ENCODE assay signal across 29 mouse cellular contexts in genomic region chr17:67405934-67406333, GRCm38 (mm10). TPM values are rescaled to one million over a fixed set of nuclear protein-coding genes. Genes with fewer than 3 reads are reported as not detected.
A peak's percentile ranks its signal among the peaks of the same experiment; 100 is the strongest.
DNase-seq lines count a peak whose midpoint lies in the region; ATAC-seq and TF ChIP-seq lines count a peak whose summit lies in the region.
"Had no signal": no experiment of that assay in that cellular context is flagged by ENCODE, and none has a peak within 500 bp of the region (broad histone marks: within the 10 kb centered on the region; RNA-seq: fewer than 3 reads in every experiment).

No protein-coding gene starts in this region.

- no peak overlapping the region for H3K4me2 ChIP-seq in midbrain, embryonic 15.5 days
- no peak overlapping the region for H3K4me2 ChIP-seq in hindbrain, embryonic 12.5 days (replicated peaks)
- H3K4me2 ChIP-seq: embryonic facial prominence, embryonic 13.5 days; embryonic facial prominence, embryonic 15.5 days; forebrain, embryonic 12.5 days had no signal

- no peaks in the 10 kb centered on the region for H3K27me3 ChIP-seq in midbrain, embryonic 15.5 days (replicated peaks)
- H3K27me3 ChIP-seq in midbrain, embryonic 10.5 days (ENCODE audit: low read depth, poor library complexity, severe bottlenecking) = no peaks in the 10 kb centered on the region
- H3K27me3 ChIP-seq in hindbrain, embryonic 12.5 days = no peaks in the 10 kb centered on the region
- H3K27me3 ChIP-seq: CH12.LX; embryonic facial prominence, embryonic 13.5 days; embryonic facial prominence, embryonic 15.5 days; forebrain, embryonic 12.5 days had no signal

- no peaks in the 10 kb centered on the region for H3K9me3 ChIP-seq in midbrain, embryonic 15.5 days
- H3K9me3 ChIP-seq in midbrain, embryonic 10.5 days (replicated peaks) = no peaks in the 10 kb centered on the region
- H3K9me3 ChIP-seq in hindbrain, embryonic 12.5 days (replicated peaks) = no peaks in the 10 kb centered on the region
- H3K9me3 ChIP-seq: embryonic facial prominence, embryonic 13.5 days; embryonic facial prominence, embryonic 15.5 days; forebrain, embryonic 10.5 days; forebrain, embryonic 12.5 days had no signal

- 61% methylated on average over 2 of the region's 2 CpGs for WGBS in midbrain, embryonic 15.5 days
- WGBS in midbrain, embryonic 10.5 days = 94% methylated on average over 2 of the region's 2 CpGs
- 88% methylated on average over 2 of the region's 2 CpGs for WGBS in hindbrain, embryonic 12.5 days

- H3K9ac ChIP-seq in midbrain, embryonic 15.5 days = no peak overlapping the region
- H3K9ac ChIP-seq in hindbrain, embryonic 12.5 days = no peak overlapping the region
- H3K9ac ChIP-seq: embryonic facial prominence, embryonic 13.5 days; embryonic facial prominence, embryonic 15.5 days; forebrain, embryonic 12.5 days had no signal

- no peak overlapping the region for H3K27ac ChIP-seq in midbrain, embryonic 15.5 days
- no peak overlapping the region for H3K27ac ChIP-seq in midbrain, embryonic 10.5 days (replicated peaks)
- no peak overlapping the region for H3K27ac ChIP-seq in hindbrain, embryonic 12.5 days
- H3K27ac ChIP-seq: embryonic facial prominence, embryonic 13.5 days; embryonic facial prominence, embryonic 15.5 days; forebrain, embryonic 10.5 days; forebrain, embryonic 12.5 days had no signal

- peak; percentile 57 for DNase-seq in heart, adult 11 months
- DNase-seq in heart, postnatal 36 days = no peak
- no peak for DNase-seq in midbrain, embryonic 10.5 days (ENCODE audit: low spot score)
- peak; percentile 24 for DNase-seq in brain, embryonic 14.5 days (ENCODE audit: low read depth)
- DNase-seq: adrenal gland, adult 8-10 months; adrenal gland, postnatal 14 days; adrenal gland, postnatal 36 days; B cell, adult 2 months; cerebellum, adult 11 months; cerebellum, adult 18-20 months; cerebellum, adult 8-10 months; cerebellum, adult 9-11 months; cerebellum, postnatal 14 days; cerebellum, postnatal 36 days; embryo, embryonic 11 days had no signal

- no peak overlapping the region for H3K4me3 ChIP-seq in midbrain, embryonic 15.5 days
- no peak overlapping the region for H3K4me3 ChIP-seq in midbrain, embryonic 10.5 days
- no peak overlapping the region for H3K4me3 ChIP-seq in hindbrain, embryonic 12.5 days
- H3K4me3 ChIP-seq: embryonic facial prominence, embryonic 13.5 days; embryonic facial prominence, embryonic 15.5 days; erythroblast, embryonic 14.5 days; forebrain, embryonic 10.5 days; forebrain, embryonic 12.5 days had no signal

- intact Hi-C loops in heart, postnatal 36 days (cut with DNase I) = no loop called here

- peak; percentile 67; the same call in 1 of the 2 replicates for ATAC-seq in midbrain, embryonic 15.5 days (replicated peaks)
- no peak for ATAC-seq in hindbrain, embryonic 12.5 days (ENCODE audit: low FRiP score)
- ATAC-seq: activated CD4-positive, CD25-positive, alpha-beta regulatory T cell, adult 4 months; CD4-positive, CD25-positive, alpha-beta regulatory T cell, adult 4 months; forebrain, embryonic 14.5 days; forebrain, embryonic 16.5 days; Patski had no signal

- no peaks in the 10 kb centered on the region; the same call in 1 of the 2 replicates for H3K4me1 ChIP-seq in midbrain, embryonic 15.5 days
- H3K4me1 ChIP-seq in midbrain, embryonic 10.5 days = no peaks in the 10 kb centered on the region
- no peaks in the 10 kb centered on the region for H3K4me1 ChIP-seq in hindbrain, embryonic 12.5 days
- H3K4me1 ChIP-seq: embryonic facial prominence, embryonic 15.5 days; forebrain, embryonic 10.5 days had no signal

- TF ChIP-seq CTCF in brain, embryonic 14.5 days (IDR thresholded peaks at IDR 0.05; ENCODE audit: borderline replicate concordance, extremely low read depth, insufficient read depth, insufficient read length) = no peak

- TF ChIP-seq POLR2A in brain, embryonic 14.5 days (IDR thresholded peaks at IDR 0.05; ENCODE audit: borderline replicate concordance, extremely low read depth, insufficient read depth, insufficient read length, poor library complexity, severe bottlenecking) = no peak

- no peaks in the 10 kb centered on the region for H3K36me3 ChIP-seq in midbrain, embryonic 15.5 days (replicated peaks)
- H3K36me3 ChIP-seq in midbrain, embryonic 10.5 days = no peaks in the 10 kb centered on the region
- no peaks in the 10 kb centered on the region for H3K36me3 ChIP-seq in hindbrain, embryonic 12.5 days
- H3K36me3 ChIP-seq: embryonic facial prominence, embryonic 13.5 days; embryonic facial prominence, embryonic 15.5 days; forebrain, embryonic 10.5 days; forebrain, embryonic 12.5 days; G1E had no signal

RNA-seq across cellular contexts. Expression of gene Ptprm, which starts 51.7 kb away (rescaled TPM):
- 10 to 100 TPM; 85.0 to 90.6 TPM for total RNA-seq in heart, postnatal 36 days (2021)
- polyA plus RNA-seq in midbrain, embryonic 15.5 days (2015; fragmentation: Nextera tagmentation; extraction: Ambion mirVana) = 20.3 and 21.8 TPM in 2 replicates
- polyA plus RNA-seq in midbrain, embryonic 10.5 days (2016; fragmentation: Nextera tagmentation; extraction: Ambion mirVana) = 6.4 and 7.5 TPM in 2 replicates
- 11.1 and 20.1 TPM in 2 replicates for polyA plus RNA-seq in brain, embryonic 14.5 days (2012; rRNA removed)
- polyA plus RNA-seq in hindbrain, embryonic 12.5 days (2016; fragmentation: Nextera tagmentation; extraction: Ambion mirVana) = 16.5 and 17.3 TPM in 2 replicates
- total RNA-seq: CH12.LX had no signal
- polyA plus RNA-seq: activated CD4-positive, CD25-positive, alpha-beta regulatory T cell, adult 4 months; CD4-positive, CD25-positive, alpha-beta regulatory T cell, adult 4 months; erythroblast, embryonic 14.5 days; G1E had no signal

Comparison
In these comparisons a context has a peak if more than half of its experiments do, and no peak if none do; other contexts are left out.
1. DNase-seq: peak in heart, adult 11 months (single experiment) and brain, embryonic 14.5 days (single experiment); none in heart, postnatal 36 days (0 of 2) and midbrain, embryonic 10.5 days (single experiment).